Mouse (Mus musculus) heart, embryonic 14.5 days (tissue): ENCODE data around the gene Snapc1. TPM values are rescaled to one million over a fixed set of nuclear protein-coding genes. Genes with fewer than 3 reads are reported as not detected.

ENCODE experiments used
- ATAC-seq: fragments of 200-750 bp; cut with Nextera tagmentation; 2 replicates; pipeline ENCODE4 v1.8.0; 2017; ENCODE audit warnings: low read depth, moderate TSS enrichment; ENCODE audit not compliant: insufficient number of reproducible peaks, insufficient read depth, low FRiP score
- H3K27ac ChIP-seq, 2 experiments: fragments of 200-500 bp in 1 of 2; fragments of 300-500 bp in 1 of 2; sonication (generic) in 1 of 2; replicated peaks in 1 of 2; 2 replicates each; pipeline ENCODE4 v1.5.1; 2012 to 2014; ENCODE audit warnings: low read depth in 2 of 2, low read length in 2 of 2, control low read depth in 1 of 2, mild to moderate bottlenecking in 1 of 2, mixed read lengths in 1 of 2; ENCODE audit not compliant: control insufficient read depth in 1 of 2, insufficient read depth in 1 of 2
- H3K27me3 ChIP-seq: fragments of 300-500 bp; sonication (generic); 2 replicates; pipeline ENCODE4 v1.6.1; 2014; ENCODE audit warnings: mild to moderate bottlenecking, low read length, control low read depth; ENCODE audit not compliant: control insufficient read depth, insufficient read depth
- H3K36me3 ChIP-seq: fragments of 300-500 bp; sonication (generic); 2 replicates; pipeline ENCODE4 v1.6.1; 2014; ENCODE audit warnings: mild to moderate bottlenecking, control low read depth, low read length, mixed read lengths; ENCODE audit not compliant: control insufficient read depth, insufficient read depth
- H3K4me1 ChIP-seq, 2 experiments: fragments of 200-500 bp in 1 of 2; fragments of 300-500 bp in 1 of 2; sonication (generic) in 1 of 2; 2 replicates each; pipeline ENCODE4 v1.6.1; 2012 to 2014; ENCODE audit warnings: low read length in 2 of 2, control low read depth in 1 of 2, mixed read lengths in 1 of 2; ENCODE audit not compliant: control insufficient read depth in 2 of 2, insufficient read depth in 2 of 2
- H3K4me2 ChIP-seq: fragments of 300-500 bp; sonication (generic); 2 replicates; pipeline ENCODE4 v1.6.1; 2014; ENCODE audit warnings: mild to moderate bottlenecking, low read length
- H3K4me3 ChIP-seq, 2 experiments: fragments of 200-500 bp in 1 of 2; fragments of 300-500 bp in 1 of 2; sonication (generic) in 1 of 2; 2 replicates each; pipeline ENCODE4 v1.5.1; 2012 to 2014; ENCODE audit warnings: low read length in 2 of 2, mild to moderate bottlenecking in 2 of 2, control low read depth in 1 of 2, low read depth in 1 of 2, moderate library complexity in 1 of 2; ENCODE audit not compliant: control insufficient read depth in 1 of 2, insufficient read depth in 1 of 2
- H3K9ac ChIP-seq: fragments of 300-500 bp; sonication (generic); 2 replicates; pipeline ENCODE4 v1.6.1; 2014; ENCODE audit warnings: mild to moderate bottlenecking, low read length
- H3K9me3 ChIP-seq: fragments of 300-500 bp; sonication (generic); 2 replicates; pipeline ENCODE4 v1.6.1; 2016; ENCODE audit warnings: low read length, control low read depth; ENCODE audit not compliant: control insufficient read depth
- WGBS: fragments of 180-500 bp; shearing (Covaris S2); extraction: QIAGEN DNeasy Blood & Tissue Kit; methylation state at CpG from one replicate; pipeline ENCODE4 v1.1.7; 2014; 5-methylcytosine and 5-hydroxymethylcytosine counted together
- polyA plus RNA-seq: library from polyadenylated mRNA; unstranded; fragments of >200 nt; fragmentation: Nextera tagmentation; extraction: Ambion mirVana; gene quantifications from 2 replicates; pipeline ENCODE4 v1.2.1, GENCODE M21; 2014

Gene Snapc1
- polyA plus RNA-seq: 16.7 and 18.0 TPM in 2 replicates

DNA sequence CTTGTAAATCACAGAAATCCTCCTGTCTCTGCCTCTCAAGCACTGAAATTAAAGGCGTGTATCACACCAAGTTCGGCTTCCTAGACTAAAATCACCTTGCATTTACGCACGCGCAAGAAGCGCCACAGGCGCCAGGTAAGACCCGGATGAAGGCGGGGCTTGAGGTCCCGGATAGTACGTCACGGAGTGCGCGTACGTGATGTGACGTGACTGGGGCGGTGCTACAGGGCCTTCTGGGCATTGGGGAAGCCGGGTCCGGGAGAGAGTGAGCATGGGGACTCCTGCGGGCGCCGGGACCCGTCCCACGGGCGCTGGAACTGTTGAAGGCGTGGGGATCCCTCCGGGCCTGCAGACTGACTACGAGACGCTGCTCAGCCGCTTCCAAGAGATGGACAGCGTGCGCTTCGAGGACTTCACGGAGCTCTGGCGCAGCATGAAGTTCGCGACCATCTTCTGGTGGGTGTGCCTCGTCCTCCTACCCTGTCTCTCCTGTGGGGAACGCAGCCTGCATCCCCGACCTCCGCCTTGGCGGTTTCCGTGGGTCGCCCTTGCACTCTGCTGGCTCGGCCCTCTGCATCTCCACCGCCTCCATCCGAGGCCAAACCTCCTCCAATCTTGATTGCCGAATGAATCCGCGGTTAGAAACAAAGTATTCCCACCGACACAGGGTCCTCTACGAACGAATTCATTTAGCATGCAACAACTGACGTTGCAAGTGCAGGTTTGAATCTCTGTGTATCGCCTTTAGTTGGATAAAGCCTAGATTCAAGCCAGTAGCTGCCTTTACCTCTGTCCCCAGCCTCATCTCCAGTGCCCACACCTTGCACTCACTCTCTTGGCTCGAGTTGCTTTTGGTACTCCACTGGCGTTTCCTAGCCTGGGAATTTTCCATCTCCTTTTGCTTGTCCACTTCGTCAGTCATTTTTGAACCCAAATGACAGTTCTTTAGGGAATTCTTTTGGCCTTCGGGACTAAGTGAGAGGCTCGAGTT is at the start of gene Snapc1:
TSS of gene Snapc1 (plus strand) at position 191 of the 991 bp plus-strand sequence.
- Histone ChIP-seq H3K4me3 (peak within 1 kb of the TSS; percentile 75 to 93), H3K4me1 (peaks cover 0 to 7% of the 10 kb centered on the region in 2 experiments; a peak in 2 of 4 replicates), H3K27ac (peak within 1 kb of the TSS; percentile 44 to 82), H3K9ac (peak within 1 kb of the TSS; percentile 93), H3K27me3 (no peaks in the 10 kb centered on the region), H3K9me3 (no peaks in the 10 kb centered on the region), H3K4me2 (peak within 1 kb of the TSS; percentile 84), H3K36me3 (peaks cover 21% of the 10 kb centered on the region)
- ATAC-seq: peak; percentile 100
- whole genome bisulfite sequencing: 1% methylated on average over 60 of the region's 60 CpGs

DNA sequence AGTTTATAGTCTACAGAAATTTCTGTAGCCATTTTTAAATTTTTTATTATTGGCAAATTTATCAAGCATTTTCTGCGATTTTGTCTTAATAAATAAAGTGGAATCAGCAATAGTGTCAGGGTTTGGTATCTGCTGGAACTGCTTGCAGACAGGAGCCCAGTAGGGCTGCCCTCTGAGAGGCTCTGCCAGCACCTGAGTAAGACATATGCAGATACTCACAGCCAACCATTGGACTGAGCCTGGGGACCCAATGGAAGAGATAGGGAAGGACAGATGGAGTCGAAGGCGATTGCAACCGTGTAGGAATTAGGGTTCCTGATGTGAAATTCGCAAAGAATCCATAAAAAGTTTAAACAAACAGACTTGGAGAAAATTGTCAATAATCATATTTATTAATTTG is 45.8 kb upstream of the Snapc1 start:
- Histone ChIP-seq H3K4me3 (no peak overlapping the region), H3K4me1 (peaks cover 2 to 13% of the 10 kb centered on the region in 2 experiments; a peak in 3 of 4 replicates), H3K9me3 (no peaks in the 10 kb centered on the region), H3K36me3 (no peaks in the 10 kb centered on the region), H3K4me2 (no peak overlapping the region), H3K9ac (no peak overlapping the region), H3K27me3 (no peaks in the 10 kb centered on the region), H3K27ac (no peak overlapping the region)
- ATAC-seq: no peak
- WGBS: 85% methylated on average over 5 of the region's 5 CpGs

DNA sequence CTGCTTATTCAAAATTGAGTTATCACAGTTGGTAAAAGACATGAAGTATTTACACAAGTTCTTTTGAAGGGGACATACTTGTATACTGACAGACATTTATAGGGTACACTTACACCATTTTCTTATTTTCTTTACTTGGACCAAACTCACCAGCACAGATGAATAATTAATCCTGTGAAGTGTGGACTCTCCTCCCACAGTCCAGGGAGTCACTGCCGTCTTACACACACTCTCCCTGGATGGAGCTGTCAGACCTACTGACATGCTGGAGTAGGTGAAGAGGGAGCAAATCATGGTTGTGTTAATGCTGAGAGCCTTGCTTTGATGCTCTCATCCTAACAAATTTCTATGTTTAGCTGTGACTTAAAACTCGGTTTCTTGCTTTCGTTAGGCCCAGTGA is 34.0 kb upstream of the Snapc1 start:
- Histone ChIP-seq H3K4me2 (no peak overlapping the region), H3K9ac (no peak overlapping the region), H3K27me3 (no peaks in the 10 kb centered on the region), H3K4me1 (0 out of 4 replicates have a peak, but pooled peaks cover 0 to 4% of the 10 kb centered on the region in 2 experiments), H3K4me3 (no peak overlapping the region), H3K27ac (peak overlapping the region in 1 of 2 experiments; percentile 5; a peak in 1 of 4 replicates), H3K9me3 (no peaks in the 10 kb centered on the region), H3K36me3 (peaks cover 86% of the 10 kb centered on the region)
- 50% methylated on average over 3 of the region's 3 CpGs for WGBS
- no peak for ATAC-seq

DNA sequence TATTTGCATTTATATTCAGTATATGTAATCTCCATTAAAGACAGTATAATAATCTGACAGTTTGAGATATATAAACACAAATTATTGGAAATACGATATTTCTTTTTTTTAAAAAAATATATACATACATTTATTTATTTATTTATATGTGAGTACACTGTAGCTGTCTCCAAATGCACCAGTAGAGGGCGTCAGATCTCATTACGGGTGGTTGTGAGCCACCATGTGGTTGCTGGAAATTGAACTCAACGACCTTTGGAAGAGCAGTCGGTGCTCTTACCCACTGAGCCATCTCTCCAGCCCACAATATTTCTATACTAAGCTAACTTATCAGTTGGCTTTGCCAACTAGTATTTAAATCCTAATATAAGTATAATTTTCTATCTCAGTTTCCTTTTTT is 33.0 kb upstream of the Snapc1 start:
- Histone ChIP-seq H3K4me3 (no peak overlapping the region), H3K4me2 (no peak overlapping the region), H3K9me3 (no peaks in the 10 kb centered on the region), H3K27ac (no peak overlapping the region), H3K27me3 (no peaks in the 10 kb centered on the region), H3K4me1 (no peaks in the 10 kb centered on the region), H3K36me3 (peaks cover 93% of the 10 kb centered on the region), H3K9ac (no peak overlapping the region)
- 45% methylated on average over 5 of the region's 5 CpGs for WGBS
- no peak for ATAC-seq

DNA sequence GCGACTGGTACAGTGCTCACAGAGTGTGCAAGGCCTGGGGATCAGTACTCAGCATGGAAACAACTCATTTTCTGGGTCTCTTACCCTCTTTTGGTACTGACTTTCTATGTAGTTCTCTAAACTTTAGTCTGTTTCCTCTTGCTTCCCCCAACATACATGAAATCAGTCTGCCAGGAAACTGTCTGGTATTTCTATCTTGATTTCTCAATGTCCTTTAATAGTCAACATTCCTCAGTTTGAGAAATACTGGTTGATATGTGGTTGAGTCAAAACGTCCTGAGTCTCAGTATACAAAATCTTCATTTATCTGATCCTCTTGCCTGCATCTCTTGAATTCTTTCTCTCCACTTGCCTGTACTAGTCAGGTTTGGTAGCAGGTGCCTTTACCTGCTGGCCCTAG is 29.8 kb upstream of the Snapc1 start:
- WGBS: 56% methylated on average over 2 of the region's 2 CpGs
- H3K9ac ChIP-seq: no peak overlapping the region
- H3K27me3 ChIP-seq: no peaks in the 10 kb centered on the region
- H3K4me3 ChIP-seq: no peak overlapping the region
- H3K4me1 ChIP-seq: no peaks in the 10 kb centered on the region
- peaks cover 95% of the 10 kb centered on the region for H3K36me3 ChIP-seq
- no peak for ATAC-seq
- H3K9me3 ChIP-seq: no peaks in the 10 kb centered on the region
- H3K4me2 ChIP-seq: no peak overlapping the region
- H3K27ac ChIP-seq: no peak overlapping the region

DNA sequence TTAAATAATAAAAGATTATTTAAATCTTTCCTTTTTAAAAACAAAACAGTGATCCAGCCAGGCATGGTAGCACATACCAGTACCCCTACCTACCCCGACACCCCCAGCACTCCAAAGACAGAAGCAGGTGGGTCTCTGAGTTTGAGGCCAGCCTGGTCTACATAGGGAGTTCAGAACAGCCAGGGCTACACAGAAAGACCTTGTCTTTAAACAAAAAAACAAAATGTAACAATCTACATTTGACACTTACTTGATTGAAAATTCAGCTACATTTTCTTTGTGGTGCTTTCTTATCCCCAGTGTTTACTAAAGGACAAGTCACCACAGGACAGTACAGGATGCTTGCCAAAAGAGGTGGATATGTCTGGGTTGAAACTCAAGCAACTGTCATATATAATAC is 26.9 kb upstream of the Snapc1 start, which contains the start of gene Gm49321:
TSS of gene Gm49321 (plus strand) at position 301 of the 400 bp plus-strand sequence.
- no peak for ATAC-seq
- no peaks in the 10 kb centered on the region for H3K9me3 ChIP-seq
- no peak within 1 kb of the TSS for H3K4me2 ChIP-seq
- 94% methylated on average over 1 of the region's 1 CpGs for WGBS
- H3K4me3 ChIP-seq: no peak within 1 kb of the TSS
- peaks cover 0 to 5% of the 10 kb centered on the region in 2 experiments; a peak in 1 of 4 replicates for H3K4me1 ChIP-seq
- no peak within 1 kb of the TSS for H3K27ac ChIP-seq
- peaks cover 95% of the 10 kb centered on the region for H3K36me3 ChIP-seq
- H3K9ac ChIP-seq: no peak within 1 kb of the TSS
- H3K27me3 ChIP-seq: no peaks in the 10 kb centered on the region

DNA sequence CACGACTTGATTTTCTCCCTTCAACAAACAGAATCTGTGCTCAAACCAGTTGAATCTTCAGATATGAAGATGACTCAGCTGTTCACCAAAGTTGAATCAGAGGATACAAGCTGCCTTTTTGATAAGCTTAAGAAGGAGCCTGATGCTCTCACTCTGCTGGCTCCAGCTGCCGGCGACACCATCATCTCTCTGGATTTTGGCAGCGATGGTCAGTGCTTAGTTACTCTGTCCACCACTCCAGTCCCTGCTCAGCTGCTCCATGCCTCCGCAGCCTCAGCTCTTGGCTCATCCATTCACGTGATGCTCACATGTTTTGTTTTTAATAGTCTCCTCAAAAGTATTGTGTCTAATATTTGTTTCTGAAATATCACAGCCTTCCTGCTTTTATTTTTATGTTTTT is 24.7 kb upstream of the Snapc1 start:
- ATAC-seq: no peak
- peaks cover 95% of the 10 kb centered on the region for H3K36me3 ChIP-seq

More for the DNA sequence above, 24.7 kb upstream of the Snapc1 start:
- Histone ChIP-seq H3K4me1 (peaks cover 0 to 5% of the 10 kb centered on the region in 2 experiments; a peak in 1 of 4 replicates), H3K4me3 (no peak overlapping the region), H3K27ac (no peak overlapping the region), H3K4me2 (no peak overlapping the region), H3K9ac (no peak overlapping the region), H3K9me3 (no peaks in the 10 kb centered on the region), H3K27me3 (no peaks in the 10 kb centered on the region)
- WGBS: 72% methylated on average over 6 of the region's 6 CpGs
